Mouse (Mus musculus) spleen, adult 2 months (tissue): ENCODE data around the gene Aco1.

Experiments used
- CTCF ChIP-seq: fragments of 200-500 bp; IDR thresholded peaks from 2 replicates; pipeline ENCODE4 v1.5.1; 2011; ENCODE audit warnings: mild to moderate bottlenecking, inconsistent platforms; ENCODE audit not compliant: insufficient read depth, insufficient read length, insufficient replicate concordance; ENCODE audit errors: extremely low read depth
- POLR2A ChIP-seq: fragments of 200-500 bp; IDR thresholded peaks from 2 replicates; pipeline ENCODE4 v1.6.1; 2011; ENCODE audit warnings: low read depth, low read length, inconsistent platforms

GRCm38 (mm10) chr4:40229723-40230122 is 86.8 kb downstream of the Aco1 start:
- TF ChIP-seq CTCF (no peak), POLR2A (no peak)
